Mouse (Mus musculus) urinary bladder, postnatal 10 days (tissue): ENCODE data around the gene Rab3gap2.

ENCODE experiments used
- DNase-seq: peaks from one replicate; pipeline ENCODE4 v3.0.0; 2022; ENCODE audit warnings: low spot score

Gene Rab3gap2

DNA sequence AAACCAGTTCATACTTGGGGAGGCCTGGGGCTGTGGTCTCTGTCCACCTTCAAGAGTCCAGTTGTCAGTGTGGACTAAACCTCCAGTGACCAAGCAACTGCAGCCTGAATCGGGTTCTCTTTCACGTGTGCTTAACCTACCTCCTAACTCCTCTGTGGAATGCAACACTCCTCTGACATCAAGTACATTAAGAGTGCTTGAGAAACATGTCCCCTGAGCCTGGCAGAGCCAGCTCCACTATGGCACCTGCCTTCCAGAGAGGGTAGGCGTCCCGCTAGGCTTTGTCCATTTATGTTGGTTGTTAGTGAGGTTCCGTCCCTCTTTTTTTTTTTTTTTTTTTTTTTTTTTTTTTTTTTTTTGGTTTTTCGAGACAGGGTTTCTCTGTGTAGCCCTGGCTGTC lies 23.0 kb downstream of the Rab3gap2 start:
- DNase-seq: no peak

DNA sequence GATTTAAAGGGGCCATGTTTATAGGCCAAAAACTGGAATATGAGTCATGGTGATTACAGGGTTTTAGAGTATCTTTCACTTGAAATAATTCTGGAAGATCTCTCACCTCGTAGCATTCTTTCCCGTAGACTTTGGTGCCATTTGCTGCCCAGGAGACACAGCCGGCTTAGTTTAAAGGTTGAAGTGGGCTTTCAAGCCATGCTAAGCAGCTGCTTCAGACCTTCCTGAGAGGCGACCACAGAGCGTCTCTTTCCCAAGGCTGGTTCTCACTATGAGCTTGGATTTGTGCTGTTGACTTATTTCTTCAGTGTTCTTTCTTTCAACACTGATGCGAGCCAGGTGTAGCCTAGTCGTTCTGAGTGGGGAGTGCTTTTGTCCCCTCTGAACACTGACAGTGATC lies 23.8 kb downstream of the Rab3gap2 start:
- no peak for DNase-seq

DNA sequence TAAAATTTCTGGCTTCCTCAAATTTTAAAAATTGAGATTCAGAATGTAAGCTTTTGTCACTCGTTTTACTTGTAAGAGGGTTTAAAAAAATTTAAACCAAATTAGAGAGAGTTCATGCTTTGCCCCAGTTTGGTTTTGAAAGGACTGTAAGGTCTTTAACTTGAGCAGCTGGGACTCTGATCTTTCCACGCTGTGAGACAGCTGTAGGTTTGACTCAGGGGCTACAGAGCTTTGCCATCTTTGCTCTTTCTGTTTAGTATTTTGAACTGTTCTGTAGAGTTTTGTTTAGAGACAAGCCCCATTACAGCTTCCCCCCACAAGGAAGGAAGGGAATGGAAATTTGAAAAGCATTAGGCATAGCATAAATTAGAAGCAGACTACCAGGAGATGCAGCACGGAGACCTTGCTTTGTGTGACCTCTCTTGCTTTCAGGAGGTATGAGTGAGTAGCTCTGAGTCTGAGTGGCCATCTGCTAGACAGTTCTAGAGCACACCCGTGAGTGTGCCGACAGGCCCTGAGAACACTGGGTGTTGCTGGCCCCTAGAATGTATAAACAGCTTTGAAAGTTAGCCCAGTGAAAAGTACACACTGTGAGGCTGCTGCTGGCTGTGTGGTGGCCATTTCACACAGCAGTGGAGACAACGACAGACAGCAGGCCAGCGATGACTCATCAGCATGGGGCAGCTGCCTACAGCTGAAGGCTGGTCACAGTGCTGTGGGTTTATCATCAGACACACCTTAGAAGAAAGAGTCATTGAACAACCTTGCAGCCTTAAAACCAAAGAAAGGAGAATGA lies 25.7 kb downstream of the Rab3gap2 start:
- DNase-seq: no peak

DNA sequence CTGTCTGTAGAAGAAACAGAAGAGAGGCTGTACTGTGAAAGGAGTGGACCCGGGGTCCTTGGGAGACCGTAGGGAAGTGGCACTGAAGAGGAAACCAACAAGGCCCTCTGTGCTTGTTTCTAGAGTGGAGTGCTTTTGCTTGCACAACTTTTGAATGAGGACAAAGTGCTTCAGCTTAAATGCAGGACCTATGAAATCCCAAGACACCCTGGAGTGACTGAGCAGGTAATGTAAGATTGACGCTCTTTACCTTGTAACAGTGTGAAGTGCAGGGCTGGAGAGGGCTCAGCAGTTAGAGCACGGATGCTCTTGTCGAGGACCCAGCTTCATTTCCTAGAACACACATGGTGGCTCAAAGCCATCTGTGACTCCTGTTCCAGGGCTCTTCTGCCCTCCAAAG lies 31.9 kb downstream of the Rab3gap2 start:
- no peak for DNase-seq

DNA sequence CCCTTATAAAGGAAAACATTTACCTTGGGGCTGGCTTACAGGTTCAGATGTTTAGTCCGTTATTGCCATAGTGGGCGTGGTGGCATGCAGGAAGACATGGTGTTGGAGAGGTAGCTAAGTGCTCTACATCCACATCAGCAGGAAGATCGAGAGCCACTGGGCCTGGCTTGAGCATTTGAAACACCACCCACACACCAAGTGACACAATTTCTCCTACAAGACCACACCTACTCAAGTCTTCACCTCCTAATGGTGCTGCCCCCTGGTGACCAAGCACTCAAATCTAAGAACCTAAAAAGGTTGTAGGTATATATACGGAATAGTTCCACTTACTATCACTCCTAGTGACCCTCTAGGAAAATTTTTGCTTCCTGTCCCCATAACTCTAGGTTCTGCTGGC lies 32.6 kb downstream of the Rab3gap2 start:
- DNase-seq: no peak

DNA sequence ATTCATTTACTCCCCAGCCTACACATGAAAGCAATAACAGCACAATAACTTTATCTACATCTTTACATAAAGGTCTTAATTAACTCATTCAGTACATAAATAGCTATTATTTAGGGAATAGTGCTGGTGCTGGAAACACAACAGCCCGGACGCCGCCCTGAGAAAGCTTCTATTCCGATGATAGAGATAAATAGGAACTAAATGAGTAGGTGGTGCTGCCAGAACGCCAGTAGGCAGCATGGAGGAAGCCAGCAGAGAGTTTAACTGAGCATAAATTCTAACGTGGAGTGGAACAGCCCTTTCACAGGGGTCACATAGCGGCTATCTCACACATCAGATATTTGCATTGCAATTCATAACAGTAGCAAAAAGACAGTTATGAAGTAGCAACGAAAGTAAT lies 39.1 kb downstream of the Rab3gap2 start:
- no peak for DNase-seq

DNA sequence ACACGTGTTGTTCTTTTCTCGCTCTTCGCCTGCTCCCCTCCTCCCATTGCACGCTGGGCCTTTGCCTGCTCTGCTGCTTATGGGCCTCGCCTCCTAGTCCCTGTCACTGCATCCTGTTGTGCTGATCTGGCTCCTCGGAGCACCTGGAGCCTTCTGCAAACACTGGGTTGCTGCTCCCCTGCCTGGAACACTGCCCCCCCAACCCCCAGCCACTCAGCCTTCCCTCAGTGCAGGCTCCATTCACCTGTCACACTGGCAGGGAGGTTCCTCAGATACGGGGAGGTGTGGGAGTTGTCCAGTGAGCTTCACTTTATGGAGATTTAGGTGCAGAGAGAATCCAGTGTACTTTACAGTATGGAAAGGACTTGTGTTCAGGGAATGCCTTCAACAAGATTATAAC lies 41.5 kb downstream of the Rab3gap2 start:
- no peak for DNase-seq

DNA sequence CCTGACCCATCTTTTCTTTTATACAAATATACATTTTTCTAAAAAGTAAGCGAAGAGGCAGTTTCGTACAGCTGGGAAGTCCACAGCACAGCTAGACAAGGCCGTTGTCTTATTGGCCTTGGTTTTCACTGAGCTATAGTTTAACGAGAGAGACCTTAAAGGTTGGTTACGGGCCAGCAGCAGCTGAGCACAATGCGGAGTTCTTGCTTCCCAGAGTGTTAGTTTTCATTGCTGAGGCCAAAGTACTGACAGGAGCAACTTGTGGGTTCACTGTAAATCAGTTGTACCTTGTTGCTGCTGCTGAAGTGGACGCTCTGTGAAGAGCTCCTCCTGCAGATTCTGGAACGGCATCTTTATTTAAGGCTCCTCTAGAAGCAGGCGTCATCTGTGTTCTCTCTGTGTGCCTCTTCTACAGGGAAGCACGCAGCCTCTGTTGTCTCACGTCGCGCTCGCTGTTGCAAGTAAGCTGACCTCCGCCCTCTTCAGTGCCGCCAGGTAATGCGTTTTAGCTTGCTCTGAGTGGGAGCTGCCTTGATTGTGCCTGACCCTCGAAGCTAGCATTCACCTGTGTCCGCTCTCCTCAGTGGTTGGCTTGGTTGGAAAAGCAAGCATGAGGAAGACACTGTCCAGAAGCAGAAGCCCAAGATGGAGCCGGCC lies 43.6 kb downstream of the Rab3gap2 start:
- no peak for DNase-seq

DNA sequence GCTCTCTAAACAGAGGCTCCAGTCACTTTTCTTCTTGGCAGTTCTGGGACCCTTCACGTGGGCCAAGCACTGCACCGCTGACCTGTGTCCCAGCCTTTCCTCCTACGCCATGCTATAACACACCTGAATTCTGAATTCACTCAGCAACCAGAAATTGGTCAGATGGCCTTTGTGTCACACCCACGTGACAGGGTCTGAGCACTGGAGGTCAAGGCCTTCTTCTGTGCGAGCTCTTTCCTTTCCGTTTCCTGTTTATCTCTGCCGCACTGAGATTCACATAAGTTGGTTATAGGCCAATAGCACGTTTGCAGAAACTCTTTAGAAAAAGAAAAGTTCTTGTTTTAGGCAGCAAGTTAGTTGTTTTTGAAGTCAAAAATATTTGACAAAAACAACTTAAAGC lies 44.8 kb downstream of the Rab3gap2 start:
- no peak for DNase-seq

DNA sequence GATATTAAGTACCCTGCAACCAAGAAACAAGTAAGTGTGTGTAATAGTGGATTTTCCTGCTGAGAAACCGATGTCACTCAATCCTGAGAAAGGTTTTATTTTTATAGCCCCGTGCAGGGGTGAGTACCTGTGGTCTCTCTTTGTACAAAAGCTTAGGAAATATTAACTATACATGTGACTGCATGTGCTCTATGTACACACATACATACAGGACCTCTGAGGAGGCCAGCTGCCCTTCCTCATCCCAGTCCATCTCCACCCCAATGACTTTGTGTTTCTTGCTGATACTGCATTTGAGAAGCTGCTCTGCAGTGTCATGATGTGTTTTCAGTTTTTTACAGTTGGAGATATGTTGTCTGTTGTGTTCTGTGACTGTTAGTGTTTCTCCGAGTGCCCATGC lies 48.4 kb downstream of the Rab3gap2 start:
- DNase-seq: no peak

DNA sequence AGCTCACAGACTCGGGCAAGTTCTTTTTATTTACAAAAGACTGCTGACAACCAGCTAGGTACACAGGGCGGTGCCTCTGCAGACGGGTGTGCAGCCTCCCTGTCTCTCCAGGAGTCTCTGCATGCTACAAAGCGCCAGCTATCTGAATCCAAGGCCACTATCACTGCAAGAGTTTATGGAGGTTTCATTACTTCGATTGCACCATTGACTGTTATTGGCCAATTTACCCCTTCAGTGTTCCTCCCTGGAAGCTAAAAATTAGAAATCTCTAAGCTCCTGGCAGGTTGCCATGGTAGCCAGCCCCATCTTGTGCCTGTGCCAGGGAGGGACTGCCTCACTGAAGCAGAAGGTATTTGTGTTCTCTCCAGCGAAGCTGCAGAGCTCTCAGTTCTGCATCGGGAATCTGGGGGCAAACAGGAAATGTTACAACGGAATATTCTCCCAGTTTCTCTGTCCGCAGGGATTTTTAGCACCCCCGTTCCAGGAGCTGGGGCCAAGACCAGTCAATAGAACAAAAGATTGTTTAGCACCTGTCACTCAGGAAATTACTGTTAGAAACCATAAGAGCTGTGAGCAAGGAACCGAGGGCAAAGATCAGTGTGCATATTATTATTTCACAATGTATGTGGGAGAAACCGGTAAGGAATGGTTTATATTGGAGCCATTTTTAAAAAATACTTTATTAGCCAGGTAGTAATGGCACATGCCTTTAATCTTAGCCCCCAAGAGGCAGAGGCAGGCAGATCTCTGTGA lies 49.4 kb downstream of the Rab3gap2 start:
- no peak for DNase-seq

DNA sequence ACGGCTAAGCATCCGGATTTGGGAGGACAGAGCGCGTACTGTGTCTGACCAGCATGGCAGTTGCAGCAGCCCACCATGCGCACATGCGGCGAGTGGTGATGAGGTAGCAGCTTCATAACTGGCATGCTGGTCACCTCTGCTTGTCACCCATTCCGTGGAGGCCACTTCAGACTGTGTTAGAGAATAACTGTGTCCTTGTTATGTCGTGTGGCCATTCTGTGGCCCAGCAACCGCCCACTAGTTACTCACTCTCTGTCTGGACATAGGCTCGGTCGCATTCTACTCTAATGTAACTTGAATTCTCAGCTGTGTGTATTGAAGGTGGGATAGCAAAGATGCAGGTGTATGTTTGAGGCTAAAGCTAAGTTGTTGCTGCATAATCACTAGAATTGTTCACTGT lies 51.4 kb downstream of the Rab3gap2 start:
- DNase-seq: no peak

DNA sequence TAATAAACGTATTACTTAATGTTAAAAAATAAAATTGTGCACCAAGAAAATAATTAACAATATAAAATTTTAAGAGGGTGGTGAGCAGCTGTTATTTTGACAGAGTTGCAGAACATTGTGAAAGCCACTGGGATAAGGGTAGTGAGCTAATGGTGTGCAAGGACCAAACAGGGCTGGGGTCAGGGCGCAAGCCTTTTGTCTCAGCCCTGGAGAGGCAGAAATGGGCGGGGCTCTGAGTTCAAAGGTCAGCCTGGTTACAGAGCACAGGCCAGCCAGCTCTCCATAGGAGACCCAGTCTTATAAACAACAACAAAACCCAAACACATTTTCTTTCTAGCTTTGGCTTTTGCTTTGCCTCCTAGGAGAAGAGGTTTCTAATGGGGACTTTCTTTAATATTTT lies 52.8 kb downstream of the Rab3gap2 start:
- DNase-seq: no peak

DNA sequence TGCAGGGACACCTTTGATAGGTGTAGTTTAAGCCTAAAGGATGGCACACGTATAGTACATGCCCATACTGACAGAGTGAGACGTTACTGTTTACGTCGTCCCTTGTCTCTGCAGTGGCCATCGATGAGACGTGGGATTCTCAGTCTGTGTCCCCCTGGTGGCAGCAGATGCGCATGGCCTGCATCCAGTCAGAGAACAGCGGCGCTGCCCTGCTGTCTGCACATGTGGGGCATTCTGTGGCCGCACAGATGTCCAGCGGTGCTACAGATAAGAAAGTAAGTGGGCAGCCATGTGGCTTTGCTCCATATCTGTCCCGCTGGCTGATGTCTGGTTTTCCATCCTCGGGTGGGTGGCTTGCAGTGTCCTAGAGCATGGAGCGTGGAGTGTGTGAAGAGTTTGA lies 58.6 kb downstream of the Rab3gap2 start:
- DNase-seq: no peak

DNA sequence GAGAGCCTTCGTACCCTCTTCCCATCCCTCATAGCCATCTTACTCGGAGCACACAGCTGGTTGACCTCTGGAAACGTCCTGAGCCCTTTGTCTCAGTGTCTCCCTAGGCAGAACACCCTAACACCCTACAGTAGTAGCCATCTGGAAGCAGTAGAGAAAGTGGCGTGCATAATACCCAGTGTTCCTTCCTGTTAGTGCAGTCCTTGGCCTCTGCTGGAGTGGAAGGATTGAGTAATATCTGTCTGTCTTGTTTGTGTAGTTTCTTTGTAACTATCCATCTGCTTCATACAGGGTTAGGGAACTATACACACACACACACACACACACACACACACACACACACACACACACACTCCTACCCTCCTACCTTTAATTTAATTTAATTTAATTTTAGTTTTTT lies 64.8 kb downstream of the Rab3gap2 start:
- DNase-seq: no peak

DNA sequence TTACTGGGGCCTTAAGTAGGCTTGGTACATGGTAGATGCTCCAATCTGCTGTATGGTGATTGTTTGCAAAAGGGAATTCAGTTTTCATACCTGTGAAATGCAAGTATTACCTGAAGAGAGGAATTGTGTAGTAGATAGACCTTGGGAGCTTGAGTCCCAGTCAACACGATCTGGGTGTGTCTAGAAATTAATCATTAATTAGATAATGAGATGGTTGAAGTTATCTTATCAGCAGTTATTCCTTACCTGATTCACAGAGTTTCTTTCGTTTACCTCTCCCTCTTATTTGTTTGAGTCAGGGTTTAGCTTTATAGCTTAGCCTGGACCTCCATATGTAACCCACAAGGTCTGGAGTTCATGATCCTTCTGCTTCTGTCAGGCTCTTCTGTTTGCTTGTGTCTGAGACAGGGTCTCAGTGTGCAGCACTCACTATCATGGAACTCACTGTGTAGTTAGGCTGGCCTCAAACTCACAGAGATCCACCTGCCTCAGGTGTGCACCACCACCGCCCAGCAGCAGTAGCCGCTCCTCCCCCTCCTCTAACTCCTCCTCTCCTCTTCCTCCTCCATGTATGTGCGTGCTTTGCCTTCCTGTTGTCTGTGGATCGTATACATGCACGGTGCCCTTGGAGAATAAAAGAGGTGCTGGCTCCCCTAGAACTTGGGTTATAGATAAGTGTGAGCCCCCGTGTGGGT lies 66.6 kb downstream of the Rab3gap2 start:
- no peak for DNase-seq

DNA sequence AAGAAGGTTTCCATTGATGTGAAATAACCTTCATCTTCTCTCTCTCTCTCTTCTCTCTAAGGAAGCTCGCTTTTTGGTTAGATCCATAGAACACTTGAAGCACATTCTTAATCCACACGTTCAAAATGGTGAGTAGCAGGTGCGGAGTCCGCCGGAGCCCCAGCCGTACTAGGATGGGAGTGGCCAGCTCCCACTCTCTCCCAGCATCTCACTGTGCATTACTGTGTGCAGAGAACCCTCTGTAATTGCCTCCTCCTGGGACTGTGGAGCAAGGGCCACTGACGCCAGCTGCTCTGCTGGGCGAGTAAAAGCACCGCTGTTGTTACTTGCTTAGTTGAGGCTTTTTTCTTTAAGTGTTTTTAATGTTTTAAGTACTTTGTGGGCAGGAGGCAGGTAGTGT lies 67.5 kb downstream of the Rab3gap2 start:
- no peak for DNase-seq

DNA sequence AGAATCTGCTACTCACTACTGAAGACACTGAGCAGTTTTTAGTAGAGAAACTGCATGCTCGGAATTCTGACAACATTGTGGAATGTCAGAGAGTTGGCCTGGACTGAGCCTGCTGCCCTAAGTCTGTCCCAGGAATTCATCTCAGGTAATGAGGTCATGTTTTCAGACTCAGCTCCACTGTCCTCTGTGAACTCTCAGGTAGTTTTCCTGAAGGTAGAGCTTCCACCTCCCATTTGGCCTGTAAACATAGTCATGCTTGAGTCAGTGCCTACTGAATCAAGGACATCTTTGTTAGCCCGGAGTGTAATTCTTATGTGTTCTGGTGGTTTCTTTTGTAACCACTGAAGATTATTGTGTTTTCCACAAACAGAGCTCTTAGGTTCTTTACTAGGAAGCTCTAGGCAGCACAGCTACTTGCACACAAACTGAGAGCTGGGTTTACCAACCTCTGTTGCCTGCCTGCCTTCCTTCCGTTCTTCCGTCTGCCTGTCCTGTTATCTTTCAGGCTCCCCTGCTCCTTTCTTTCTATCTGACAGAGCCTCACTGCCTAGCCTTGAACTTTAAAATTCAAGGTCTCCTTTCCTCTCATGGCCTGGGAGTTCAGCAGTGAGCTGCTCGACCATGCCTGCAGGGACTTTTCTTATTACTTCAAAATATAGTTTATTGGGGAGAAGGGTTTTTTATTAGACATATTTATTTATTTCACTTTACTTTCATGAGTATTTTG lies 71.1 kb downstream of the Rab3gap2 start:
- no peak for DNase-seq

DNA sequence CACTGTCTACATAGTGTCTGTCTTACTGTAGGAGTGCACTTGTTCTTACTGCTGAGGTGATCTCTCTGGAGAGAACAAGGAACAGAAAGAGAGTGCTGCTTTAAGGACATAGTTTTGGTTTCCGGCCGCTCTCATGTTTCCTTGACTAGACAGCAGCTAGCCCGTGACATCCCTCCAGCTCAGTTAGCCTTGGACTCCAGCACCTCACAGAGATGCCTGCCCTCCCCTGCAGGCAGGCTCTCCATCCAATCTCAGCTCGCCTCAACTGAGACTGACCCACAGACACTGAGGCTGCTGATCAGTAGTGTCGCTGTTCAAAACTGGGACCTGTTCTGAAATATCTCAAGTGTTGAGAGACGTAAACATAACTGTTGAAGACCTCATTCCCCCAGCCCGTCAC lies 72.1 kb downstream of the Rab3gap2 start:
- DNase-seq: no peak

DNA sequence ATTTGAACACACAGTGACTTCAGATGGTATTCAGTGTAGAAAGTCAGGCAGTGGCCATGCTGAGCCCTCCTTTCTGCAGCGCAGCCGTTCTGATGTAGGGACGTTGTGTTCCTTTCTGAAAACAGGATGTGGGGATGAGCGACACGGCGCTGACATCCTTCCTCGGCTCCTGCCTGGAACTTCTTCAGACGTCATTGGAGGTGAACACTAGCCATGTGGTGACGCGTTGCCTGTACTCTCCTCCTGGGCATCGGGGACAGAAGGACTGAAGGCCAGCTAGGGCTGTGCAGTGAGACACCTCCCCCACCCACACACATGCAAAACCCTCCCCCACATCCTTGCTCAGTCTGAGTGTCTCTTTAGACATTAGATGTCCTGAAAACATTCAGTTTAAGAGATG lies 73.1 kb downstream of the Rab3gap2 start:
- no peak for DNase-seq

DNA sequence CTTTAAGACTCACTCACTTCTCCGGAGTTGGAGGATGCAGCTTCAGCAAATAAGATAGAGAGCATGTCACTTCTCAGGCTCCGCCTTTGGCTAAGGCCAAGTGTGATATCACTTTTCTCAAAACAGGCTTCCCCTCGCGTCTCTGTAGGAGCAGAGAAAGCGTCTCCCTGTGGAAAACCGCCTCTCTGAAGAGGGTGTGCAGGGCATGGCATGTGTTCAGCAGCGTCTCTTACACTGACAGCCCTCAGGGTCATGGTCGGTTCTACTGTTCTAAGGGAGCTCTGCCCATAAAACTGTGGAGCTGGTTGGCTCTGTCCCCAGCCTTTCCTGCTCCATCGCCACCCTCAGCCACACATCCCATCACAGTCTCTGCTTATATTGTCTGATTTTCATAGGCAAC lies 75.4 kb downstream of the Rab3gap2 start:
- no peak for DNase-seq

DNA sequence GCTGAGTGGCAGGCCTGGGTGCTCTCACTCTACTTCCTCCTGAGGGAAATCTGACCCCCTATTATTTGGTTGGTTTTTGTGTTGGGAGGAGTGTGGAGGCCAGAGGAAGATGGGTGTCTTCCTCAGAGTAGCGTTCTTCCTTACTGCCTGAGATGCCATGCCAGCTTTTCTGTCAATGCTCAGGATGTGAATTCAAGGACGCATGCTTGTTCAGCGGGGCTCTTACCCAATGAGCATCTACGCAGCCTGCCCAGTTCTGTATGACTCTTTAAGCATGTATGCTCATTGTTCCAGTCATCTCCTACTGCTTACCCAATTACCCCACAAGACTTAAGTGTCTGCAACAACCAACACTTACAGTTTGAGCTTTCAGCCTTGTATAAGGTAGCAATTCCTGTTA lies 76.7 kb downstream of the Rab3gap2 start:
- no peak for DNase-seq
